21 mouse cellular contexts compared by ENCODE assay signal in genomic region chr2:166581881-166582583, GRCm38 (mm10).
DNase-seq lines count a peak whose midpoint lies in the region; ATAC-seq and TF ChIP-seq lines count a peak whose summit lies in the region.
"Had no signal": no experiment of that assay in that cellular context is flagged by ENCODE, and none has a peak within 500 bp of the region (broad histone marks: within the 10 kb centered on the region; RNA-seq: fewer than 3 reads in every experiment).

No protein-coding gene starts in this region.

- DNase-seq in left cerebral cortex, adult 18-20 months (ENCODE audit: low spot score in 2 of 2), result peak; percentile 62 to 66
- DNase-seq in left cerebral cortex, adult 11 months (ENCODE audit: low spot score), result no peak
- DNase-seq in adrenal gland, postnatal 14 days, result peak; percentile 92
- peak; percentile 62 to 78 for DNase-seq in right cerebral cortex, adult 2 months (ENCODE audit: low spot score in 2 of 2)
- no peak for DNase-seq in thymus, adult 2 months
- DNase-seq in kidney, adult 9 months, result no peak
- DNase-seq: cerebellum, adult 9-10 months; heart, postnatal 4 days; liver, embryonic 13.5 days had no signal

- H3K27me3 ChIP-seq in E14TG2a.4 (ENCODE audit: insufficient read depth, low read length), result no peaks in the 10 kb centered on the region
- no peaks in the 10 kb centered on the region for H3K27me3 ChIP-seq in thymus, adult 2 months (ENCODE audit: control insufficient read depth, insufficient read depth, low read length)
- H3K27me3 ChIP-seq in neural tube, embryonic 15.5 days (replicated peaks), result no peaks in the 10 kb centered on the region
- H3K27me3 ChIP-seq: embryonic facial prominence, embryonic 13.5 days; heart, embryonic 12.5 days; liver, embryonic 13.5 days; lung, embryonic 15.5 days; neural tube, embryonic 13.5 days had no signal

- 96% methylated on average over 21 of the region's 21 CpGs for WGBS in thymus, adult 2 months
- 94% methylated on average over 21 of the region's 21 CpGs for WGBS in neural tube, embryonic 15.5 days

- H3K9ac ChIP-seq in neural tube, embryonic 15.5 days (replicated peaks), result no peak overlapping the region
- H3K9ac ChIP-seq: embryonic facial prominence, embryonic 13.5 days; heart, embryonic 12.5 days; liver, embryonic 13.5 days; lung, embryonic 15.5 days; neural tube, embryonic 13.5 days had no signal

- no peak for TF ChIP-seq CTCF in E14TG2a.4 (conservative IDR thresholded peaks at IDR 0.05; ENCODE audit: low read length)
- no peak for TF ChIP-seq CTCF in thymus, adult 2 months (IDR thresholded peaks at IDR 0.05; ENCODE audit: borderline replicate concordance, control insufficient read depth, extremely low read depth, insufficient read depth, low read length, poor library complexity)

- no peaks in the 10 kb centered on the region for H3K36me3 ChIP-seq in E14TG2a.4 (ENCODE audit: insufficient read depth, low read length)
- H3K36me3 ChIP-seq in thymus, adult 2 months (ENCODE audit: control insufficient read depth, insufficient read depth, low read length), result peaks cover 84% of the 10 kb centered on the region
- peaks cover 23% of the 10 kb centered on the region for H3K36me3 ChIP-seq in neural tube, embryonic 15.5 days
- H3K36me3 ChIP-seq: lung, embryonic 15.5 days had no signal

- no peaks in the 10 kb centered on the region for H3K9me3 ChIP-seq in E14TG2a.4 (ENCODE audit: low read length)
- H3K9me3 ChIP-seq in neural tube, embryonic 15.5 days (replicated peaks), result no peaks in the 10 kb centered on the region
- H3K9me3 ChIP-seq: embryonic facial prominence, embryonic 13.5 days; heart, embryonic 12.5 days; liver, embryonic 13.5 days; lung, embryonic 15.5 days; neural tube, embryonic 13.5 days had no signal

- no peak for ATAC-seq in neural tube, embryonic 15.5 days (ENCODE audit: low FRiP score)
- ATAC-seq: hindbrain, embryonic 16.5 days; intestine, postnatal 0 days had no signal

- no peak overlapping the region for H3K27ac ChIP-seq in thymus, adult 2 months (ENCODE audit: control insufficient read depth, insufficient read depth, low read length)
- H3K27ac ChIP-seq in neural tube, embryonic 15.5 days (replicated peaks), result no peak overlapping the region
- H3K27ac ChIP-seq: embryonic facial prominence, embryonic 13.5 days; kidney, postnatal 0 days; layer of hippocampus, adult 2 months; liver, embryonic 13.5 days; lung, embryonic 15.5 days; macrophage; neural tube, embryonic 13.5 days had no signal

- peak overlapping the region; percentile 29; the same call in 1 of the 2 replicates for H3K4me3 ChIP-seq in E14TG2a.4 (replicated peaks; ENCODE audit: low read length)
- no peak overlapping the region for H3K4me3 ChIP-seq in thymus, adult 2 months (ENCODE audit: control insufficient read depth, insufficient read depth, low read length)
- no peak overlapping the region for H3K4me3 ChIP-seq in neural tube, embryonic 15.5 days (replicated peaks)
- H3K4me3 ChIP-seq: embryonic facial prominence, embryonic 13.5 days; heart, embryonic 12.5 days; layer of hippocampus, adult 2 months; liver, embryonic 13.5 days; lung, embryonic 15.5 days; neural tube, embryonic 13.5 days had no signal

- TF ChIP-seq POLR2A in thymus, adult 2 months (IDR thresholded peaks at IDR 0.05; ENCODE audit: control insufficient read depth, extremely low read depth, insufficient read depth, low read length, poor library complexity), result no peak

- peaks cover 13% of the 10 kb centered on the region for H3K4me1 ChIP-seq in E14TG2a.4 (replicated peaks; ENCODE audit: low read depth, low read length)
- H3K4me1 ChIP-seq in thymus, adult 2 months (replicated peaks; ENCODE audit: control insufficient read depth, insufficient read depth, low read length), result no peaks in the 10 kb centered on the region
- no peaks in the 10 kb centered on the region for H3K4me1 ChIP-seq in neural tube, embryonic 15.5 days
- H3K4me1 ChIP-seq: embryonic facial prominence, embryonic 13.5 days; liver, embryonic 13.5 days; lung, embryonic 15.5 days; neural tube, embryonic 13.5 days had no signal

- H3K4me2 ChIP-seq in neural tube, embryonic 15.5 days, result no peak overlapping the region
- H3K4me2 ChIP-seq: embryonic facial prominence, embryonic 13.5 days; heart, embryonic 12.5 days; liver, embryonic 13.5 days; lung, embryonic 15.5 days; midbrain, embryonic 11.5 days; neural tube, embryonic 13.5 days had no signal

Comparison
In these comparisons a context has a peak if more than half of its experiments do, and no peak if none do; other contexts are left out.
1. DNase-seq: peak in left cerebral cortex, adult 18-20 months (2 of 2), adrenal gland, postnatal 14 days (single experiment) and right cerebral cortex, adult 2 months (2 of 2); none in left cerebral cortex, adult 11 months (single experiment), thymus, adult 2 months (single experiment) and kidney, adult 9 months (single experiment).